Mouse (Mus musculus): ENCODE measurements around the gene Med12l.

- no peak for TF ChIP-seq POLR2A (IDR thresholded peaks at IDR 0.05; ENCODE audit: insufficient read depth, low read depth, low read length)
- no peak for TF ChIP-seq CTCF (IDR thresholded peaks at IDR 0.05)
Measured at GRCm38 (mm10) chr3:59097421-59097820, 91.8 kb downstream of the Med12l start.

Measured in heart, adult 2 months (tissue).